ENCODE assay signal across 32 mouse cellular contexts in the genomic region with DNA sequence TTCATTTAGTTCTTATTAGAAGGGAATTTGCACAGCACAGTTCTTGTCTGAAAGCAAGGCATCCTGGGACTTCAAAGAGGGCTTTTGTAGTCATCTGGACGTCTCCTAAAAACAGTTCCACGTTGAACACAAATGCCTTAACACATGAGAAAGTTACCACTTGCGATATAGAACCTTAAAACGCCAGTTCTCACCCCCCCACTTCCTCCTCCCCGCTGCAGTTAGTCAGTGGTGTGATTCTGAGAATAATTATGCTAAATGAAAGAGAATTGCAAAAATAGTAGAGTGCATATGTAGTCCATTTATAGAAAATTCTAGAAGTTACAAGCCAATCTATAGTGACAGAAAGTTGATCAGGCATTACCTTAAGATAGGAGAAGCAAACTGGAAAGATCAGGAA. TPM values are rescaled to one million over a fixed set of nuclear protein-coding genes. Genes with fewer than 3 reads are reported as not detected.
A peak's percentile ranks its signal among the peaks of the same experiment; 100 is the strongest.
DNase-seq lines count a peak whose midpoint lies in the region; ATAC-seq lines count a peak whose summit lies in the region.
"Had no signal": no experiment of that assay in that cellular context is flagged by ENCODE, and none has a peak within 500 bp of the region (broad histone marks: within the 10 kb centered on the region; RNA-seq: fewer than 3 reads in every experiment).

No protein-coding gene starts in this region.

- no peak overlapping the region for H3K4me2 ChIP-seq in embryonic facial prominence, embryonic 12.5 days (replicated peaks)
- H3K4me2 ChIP-seq in limb, embryonic 12.5 days: no peak overlapping the region
- H3K4me2 ChIP-seq in stomach, embryonic 16.5 days (ENCODE audit: low read depth, low read length): no peak overlapping the region
- H3K4me2 ChIP-seq: forebrain, embryonic 12.5 days; kidney, embryonic 15.5 days; liver, embryonic 13.5 days; midbrain, embryonic 15.5 days had no signal

- ATAC-seq in embryonic facial prominence, embryonic 12.5 days (ENCODE audit: insufficient number of reproducible peaks, insufficient read depth, low FRiP score, low TSS enrichment): no peak
- no peak for ATAC-seq in limb, embryonic 12.5 days (ENCODE audit: insufficient number of reproducible peaks, insufficient read depth, low FRiP score, low TSS enrichment, low read depth)
- ATAC-seq in stomach, embryonic 16.5 days (ENCODE audit: insufficient read depth, low FRiP score): no peak
- ATAC-seq: forebrain, postnatal 0 days; hindbrain, embryonic 16.5 days; lung, postnatal 0 days; midbrain, embryonic 15.5 days had no signal

- 66% methylated on average over 5 of the region's 5 CpGs for WGBS in embryonic facial prominence, embryonic 12.5 days
- 82% methylated on average over 5 of the region's 5 CpGs for WGBS in embryonic facial prominence, embryonic 10.5 days
- WGBS in limb, embryonic 12.5 days: 51% methylated on average over 5 of the region's 5 CpGs
- 84% methylated on average over 5 of the region's 5 CpGs for WGBS in stomach, embryonic 16.5 days

- H3K36me3 ChIP-seq in embryonic facial prominence, embryonic 12.5 days: no peaks in the 10 kb centered on the region
- H3K36me3 ChIP-seq in embryonic facial prominence, embryonic 10.5 days (replicated peaks): peaks cover 9% of the 10 kb centered on the region; the same call in 1 of the 2 replicates
- H3K36me3 ChIP-seq in limb, embryonic 12.5 days: no peaks in the 10 kb centered on the region
- no peaks in the 10 kb centered on the region for H3K36me3 ChIP-seq in stomach, embryonic 16.5 days (ENCODE audit: control insufficient read depth, insufficient read depth, low read length)
- H3K36me3 ChIP-seq: forebrain, embryonic 12.5 days; G1E; hindbrain, embryonic 10.5 days; liver, embryonic 13.5 days; midbrain, embryonic 15.5 days had no signal

- H3K9ac ChIP-seq in embryonic facial prominence, embryonic 12.5 days: no peak overlapping the region
- H3K9ac ChIP-seq in limb, embryonic 12.5 days (replicated peaks): no peak overlapping the region
- no peak overlapping the region for H3K9ac ChIP-seq in stomach, embryonic 16.5 days (ENCODE audit: low read length)
- H3K9ac ChIP-seq: forebrain, embryonic 12.5 days; forebrain, postnatal 0 days; kidney, embryonic 15.5 days; liver, embryonic 13.5 days; midbrain, embryonic 15.5 days had no signal

- no peaks in the 10 kb centered on the region for H3K27me3 ChIP-seq in embryonic facial prominence, embryonic 12.5 days
- no peaks in the 10 kb centered on the region for H3K27me3 ChIP-seq in embryonic facial prominence, embryonic 10.5 days (replicated peaks; ENCODE audit: low read depth, poor library complexity, severe bottlenecking)
- no peaks in the 10 kb centered on the region for H3K27me3 ChIP-seq in limb, embryonic 12.5 days
- no peaks in the 10 kb centered on the region for H3K27me3 ChIP-seq in stomach, embryonic 16.5 days (ENCODE audit: control insufficient read depth, insufficient read depth, low read length)
- H3K27me3 ChIP-seq: kidney, embryonic 15.5 days; liver, embryonic 13.5 days; midbrain, embryonic 15.5 days had no signal

- DNase-seq in embryonic facial prominence, embryonic 10.5 days (ENCODE audit: low spot score): no peak
- peak; percentile 11 to 31 for DNase-seq in right cerebral cortex, adult 2 months (ENCODE audit: low spot score in 2 of 2)
- no peak for DNase-seq in right cerebral cortex, postnatal 4 days
- no peak for DNase-seq in urinary bladder, postnatal 36 days (ENCODE audit: low spot score in 2 of 2)
- DNase-seq in spleen, postnatal 36 days (ENCODE audit: low spot score in 2 of 2): no peak
- DNase-seq: adrenal gland, adult 8-10 months; cerebellum, adult 8-10 months; cerebellum, postnatal 25 days; heart, postnatal 14 days; kidney, adult 18-20 months; kidney, postnatal 25 days; left cerebral cortex, postnatal 4 days; liver, embryonic 13.5 days; lung, adult 18-20 months had no signal

- H3K27ac ChIP-seq in embryonic facial prominence, embryonic 12.5 days: peak overlapping the region; percentile 91
- H3K27ac ChIP-seq in embryonic facial prominence, embryonic 10.5 days (replicated peaks): no peak overlapping the region
- peak overlapping the region; percentile 95 for H3K27ac ChIP-seq in limb, embryonic 12.5 days
- H3K27ac ChIP-seq in stomach, embryonic 16.5 days (ENCODE audit: low read length): peak overlapping the region; percentile 64; the same call in 1 of the 2 replicates
- H3K27ac ChIP-seq: forebrain, embryonic 12.5 days; hindbrain, embryonic 10.5 days; kidney, embryonic 15.5 days; layer of hippocampus, adult 2 months; liver, embryonic 13.5 days; macrophage; midbrain, embryonic 15.5 days had no signal

- no peaks in the 10 kb centered on the region for H3K9me3 ChIP-seq in embryonic facial prominence, embryonic 12.5 days
- H3K9me3 ChIP-seq in embryonic facial prominence, embryonic 10.5 days: no peaks in the 10 kb centered on the region
- no peaks in the 10 kb centered on the region for H3K9me3 ChIP-seq in limb, embryonic 12.5 days
- H3K9me3 ChIP-seq in stomach, embryonic 16.5 days (replicated peaks; ENCODE audit: control insufficient read depth, low read length): no peaks in the 10 kb centered on the region
- H3K9me3 ChIP-seq: forebrain, embryonic 12.5 days; hindbrain, embryonic 10.5 days; kidney, embryonic 15.5 days; liver, embryonic 13.5 days; midbrain, embryonic 15.5 days had no signal

- peaks cover 26% of the 10 kb centered on the region for H3K4me1 ChIP-seq in embryonic facial prominence, embryonic 12.5 days
- peaks cover 23% of the 10 kb centered on the region for H3K4me1 ChIP-seq in embryonic facial prominence, embryonic 10.5 days
- peaks cover 36% of the 10 kb centered on the region for H3K4me1 ChIP-seq in limb, embryonic 12.5 days (replicated peaks)
- no peaks in the 10 kb centered on the region for H3K4me1 ChIP-seq in stomach, embryonic 16.5 days (ENCODE audit: control insufficient read depth, insufficient read depth, low read length)
- H3K4me1 ChIP-seq: liver, embryonic 13.5 days; midbrain, embryonic 15.5 days had no signal

- no peak overlapping the region for H3K4me3 ChIP-seq in embryonic facial prominence, embryonic 12.5 days
- H3K4me3 ChIP-seq in embryonic facial prominence, embryonic 10.5 days: no peak overlapping the region
- no peak overlapping the region for H3K4me3 ChIP-seq in limb, embryonic 12.5 days (replicated peaks)
- H3K4me3 ChIP-seq in stomach, embryonic 16.5 days (replicated peaks; ENCODE audit: low read length): no peak overlapping the region
- H3K4me3 ChIP-seq: forebrain, embryonic 12.5 days; hindbrain, embryonic 10.5 days; kidney, embryonic 15.5 days; layer of hippocampus, adult 2 months; liver, embryonic 13.5 days; midbrain, embryonic 15.5 days had no signal

RNA-seq across cellular contexts. Expression of gene Cer1, which starts 7.3 kb away (rescaled TPM):
- polyA plus RNA-seq in embryonic facial prominence, embryonic 12.5 days (2016; fragmentation: Nextera tagmentation; extraction: Ambion mirVana): 0.25 and 0.45 TPM in 2 replicates
- 0.14 TPM in 1 of 2 replicates, not detected in the other for polyA plus RNA-seq in embryonic facial prominence, embryonic 10.5 days (2016; fragmentation: Nextera tagmentation; extraction: Ambion mirVana)
- 0.43 and 0.51 TPM in 2 replicates for polyA plus RNA-seq in limb, embryonic 12.5 days (2016; fragmentation: Nextera tagmentation; extraction: Ambion mirVana)
- polyA plus RNA-seq in stomach, embryonic 16.5 days (2015; fragmentation: Nextera tagmentation; extraction: Ambion mirVana): 0.12 and 0.25 TPM in 2 replicates
- polyA plus RNA-seq: forebrain, embryonic 12.5 days; forebrain, postnatal 0 days; G1E; heart, embryonic 14.5 days; hindbrain, embryonic 10.5 days; liver, embryonic 13.5 days; lung, postnatal 0 days; macrophage; midbrain, embryonic 15.5 days; spleen, adult 2 months; testis, adult 2 months; thymus, postnatal 0 days; urinary bladder, adult 2 months had no signal

RNA-seq across cellular contexts. Expression of gene Zdhhc21, which starts 32.5 kb away (rescaled TPM):
- 14.5 and 14.7 TPM in 2 replicates for polyA plus RNA-seq in embryonic facial prominence, embryonic 12.5 days (2016; fragmentation: Nextera tagmentation; extraction: Ambion mirVana)
- 13.5 and 14.0 TPM in 2 replicates for polyA plus RNA-seq in embryonic facial prominence, embryonic 10.5 days (2016; fragmentation: Nextera tagmentation; extraction: Ambion mirVana)
- polyA plus RNA-seq in limb, embryonic 12.5 days (2016; fragmentation: Nextera tagmentation; extraction: Ambion mirVana): 13.3 and 14.9 TPM in 2 replicates
- polyA plus RNA-seq in stomach, embryonic 16.5 days (2015; fragmentation: Nextera tagmentation; extraction: Ambion mirVana): 18.2 and 21.3 TPM in 2 replicates

Comparison
In these comparisons a context has a peak if more than half of its experiments do, and no peak if none do; other contexts are left out.
1. DNase-seq: peak in right cerebral cortex, adult 2 months (2 of 2); none in embryonic facial prominence, embryonic 10.5 days (single experiment), right cerebral cortex, postnatal 4 days (single experiment), urinary bladder, postnatal 36 days (0 of 2) and spleen, postnatal 36 days (0 of 2).